8 mouse cellular contexts compared by ENCODE assay signal in genomic region chrX:7765764-7766163, GRCm38 (mm10). TPM values are rescaled to one million over a fixed set of nuclear protein-coding genes. Genes with fewer than 3 reads are reported as not detected.
DNase-seq lines count a peak whose midpoint lies in the region; ATAC-seq and TF ChIP-seq lines count a peak whose summit lies in the region.

No protein-coding gene starts in this region.

- TF ChIP-seq CTCF in cortical plate, adult 2 months (IDR thresholded peaks at IDR 0.05; ENCODE audit: extremely low read depth, insufficient read depth, low read length): no peak

- H3K27me3 ChIP-seq in kidney, embryonic 14.5 days (ENCODE audit: control insufficient read depth, insufficient read depth, low read length): no peaks in the 10 kb centered on the region
- no peaks in the 10 kb centered on the region for H3K27me3 ChIP-seq in lung, embryonic 16.5 days (ENCODE audit: control insufficient read depth, insufficient read depth, low read depth, low read length)

- peaks cover 3% of the 10 kb centered on the region; the same call in 1 of the 2 replicates for H3K4me1 ChIP-seq in cortical plate, adult 2 months (ENCODE audit: control insufficient read depth, insufficient read depth, low read length)
- H3K4me1 ChIP-seq in kidney, embryonic 14.5 days (ENCODE audit: control insufficient read depth, insufficient read depth, low read length): no peaks in the 10 kb centered on the region
- peaks cover 10% of the 10 kb centered on the region; the same call in 1 of the 2 replicates for H3K4me1 ChIP-seq in lung, embryonic 16.5 days (replicated peaks; ENCODE audit: control insufficient read depth, insufficient read depth, low read length)

- H3K4me2 ChIP-seq in kidney, embryonic 14.5 days (replicated peaks; ENCODE audit: low read depth, low read length): peak overlapping the region; percentile 55
- H3K4me2 ChIP-seq in lung, embryonic 16.5 days (ENCODE audit: low read depth, low read length): peak overlapping the region; percentile 69

- TF ChIP-seq POLR2A in cortical plate, adult 2 months (IDR thresholded peaks at IDR 0.05; ENCODE audit: extremely low read depth, insufficient read depth, low read length): no peak

- H3K36me3 ChIP-seq in kidney, embryonic 14.5 days (ENCODE audit: control insufficient read depth, insufficient read depth, low read length): peaks cover 8% of the 10 kb centered on the region; the same call in 1 of the 2 replicates
- H3K36me3 ChIP-seq in lung, embryonic 16.5 days (ENCODE audit: control insufficient read depth, insufficient read depth, low read length): peaks cover 6% of the 10 kb centered on the region

- peak; percentile 56 for ATAC-seq in kidney, embryonic 14.5 days (ENCODE audit: low FRiP score, low TSS enrichment)
- peak; percentile 77 for ATAC-seq in lung, embryonic 16.5 days (ENCODE audit: low read depth)
- no peak for ATAC-seq in CD4-positive, CD25-positive, alpha-beta regulatory T cell, adult 4 months

- peak overlapping the region; percentile 63 for H3K4me3 ChIP-seq in cortical plate, adult 2 months (ENCODE audit: insufficient read depth, low read length)
- peak overlapping the region; percentile 60 for H3K4me3 ChIP-seq in kidney, embryonic 14.5 days (ENCODE audit: low read length)
- peak overlapping the region; percentile 18 for H3K4me3 ChIP-seq in lung, embryonic 16.5 days (ENCODE audit: low read length)

- H3K27ac ChIP-seq in cortical plate, adult 2 months (ENCODE audit: insufficient read depth, low read length): peak overlapping the region; percentile 37; the same call in 1 of the 2 replicates
- H3K27ac ChIP-seq in kidney, embryonic 14.5 days (ENCODE audit: low read depth, low read length): no peak overlapping the region
- H3K27ac ChIP-seq in lung, embryonic 16.5 days (ENCODE audit: low read length): peak overlapping the region; percentile 61

- peak; percentile 23 to 24 for DNase-seq in right cerebral cortex, adult 2 months (ENCODE audit: low spot score in 2 of 2)
- no peak for DNase-seq in right cerebral cortex, postnatal 36 days (ENCODE audit: low spot score in 2 of 2)
- peak; percentile 55 to 60 for DNase-seq in heart, adult 9 months (ENCODE audit: low spot score in 2 of 2)
- DNase-seq in right cerebral cortex, postnatal 25 days: peak; percentile 37

- WGBS in kidney, embryonic 14.5 days: 23% methylated on average over 11 of the region's 11 CpGs
- 18% methylated on average over 11 of the region's 11 CpGs for WGBS in lung, embryonic 16.5 days

- no peaks in the 10 kb centered on the region for H3K9me3 ChIP-seq in kidney, embryonic 14.5 days (ENCODE audit: control insufficient read depth, low read length)
- no peaks in the 10 kb centered on the region for H3K9me3 ChIP-seq in lung, embryonic 16.5 days (ENCODE audit: control insufficient read depth, low read length)

- peak overlapping the region; percentile 31; the same call in 1 of the 2 replicates for H3K9ac ChIP-seq in kidney, embryonic 14.5 days (ENCODE audit: low read depth, low read length)
- peak overlapping the region; percentile 1; the same call in 1 of the 2 replicates for H3K9ac ChIP-seq in lung, embryonic 16.5 days (ENCODE audit: low read length)

RNA-seq across cellular contexts. Expression of gene Tfe3, which starts 3.4 kb away (rescaled TPM):
- 20.6 and 21.4 TPM in 2 replicates for polyA plus RNA-seq in cortical plate, adult 2 months (2012; rRNA removed)
- polyA plus RNA-seq in kidney, embryonic 14.5 days (2014; fragmentation: Nextera tagmentation; extraction: Ambion mirVana): 19.7 and 25.6 TPM in 2 replicates
- 27.1 and 28.0 TPM in 2 replicates for polyA plus RNA-seq in lung, embryonic 16.5 days (2015; fragmentation: Nextera tagmentation; extraction: Ambion mirVana)
- 10 to 100 TPM in 1 of 2 experiments, 1 to 10 TPM in 1; 8.5 to 14.4 TPM for polyA plus RNA-seq in CD4-positive, CD25-positive, alpha-beta regulatory T cell, adult 4 months (2017; shearing (Covaris generic))

RNA-seq across cellular contexts. Expression of gene Ccdc120, which starts 15.1 kb away (rescaled TPM):
- 23.2 and 23.9 TPM in 2 replicates for polyA plus RNA-seq in cortical plate, adult 2 months (2012; rRNA removed)
- 15.6 and 21.5 TPM in 2 replicates for polyA plus RNA-seq in kidney, embryonic 14.5 days (2014; fragmentation: Nextera tagmentation; extraction: Ambion mirVana)
- 25.1 and 27.0 TPM in 2 replicates for polyA plus RNA-seq in lung, embryonic 16.5 days (2015; fragmentation: Nextera tagmentation; extraction: Ambion mirVana)
- polyA plus RNA-seq in CD4-positive, CD25-positive, alpha-beta regulatory T cell, adult 4 months (2017; shearing (Covaris generic)): under 1 TPM; 0.20 to 0.52 TPM

RNA-seq across cellular contexts. Expression of gene Gripap1, which starts 23.8 kb away (rescaled TPM):
- polyA plus RNA-seq in cortical plate, adult 2 months (2012; rRNA removed): 106 and 115 TPM in 2 replicates
- polyA plus RNA-seq in kidney, embryonic 14.5 days (2014; fragmentation: Nextera tagmentation; extraction: Ambion mirVana): 34.5 and 35.8 TPM in 2 replicates
- polyA plus RNA-seq in lung, embryonic 16.5 days (2015; fragmentation: Nextera tagmentation; extraction: Ambion mirVana): 41.9 and 44.0 TPM in 2 replicates
- polyA plus RNA-seq in CD4-positive, CD25-positive, alpha-beta regulatory T cell, adult 4 months (2017; shearing (Covaris generic)): 10 to 100 TPM; 58.7 to 98.2 TPM

RNA-seq across cellular contexts. Expression of gene Praf2, which starts 37.5 kb away (rescaled TPM):
- polyA plus RNA-seq in cortical plate, adult 2 months (2012; rRNA removed): 131 and 135 TPM in 2 replicates
- 74.5 and 80.1 TPM in 2 replicates for polyA plus RNA-seq in kidney, embryonic 14.5 days (2014; fragmentation: Nextera tagmentation; extraction: Ambion mirVana)
- polyA plus RNA-seq in lung, embryonic 16.5 days (2015; fragmentation: Nextera tagmentation; extraction: Ambion mirVana): 54.7 and 60.6 TPM in 2 replicates
- 10 to 100 TPM; 33.9 to 40.0 TPM for polyA plus RNA-seq in CD4-positive, CD25-positive, alpha-beta regulatory T cell, adult 4 months (2017; shearing (Covaris generic))

RNA-seq across cellular contexts. Expression of gene Gm45208, which starts 43.7 kb away (rescaled TPM):
- polyA plus RNA-seq in cortical plate, adult 2 months (2012; rRNA removed): 0.46 TPM in 1 of 2 replicates, not detected in the other
- 0.23 TPM in 1 of 2 replicates, not detected in the other for polyA plus RNA-seq in kidney, embryonic 14.5 days (2014; fragmentation: Nextera tagmentation; extraction: Ambion mirVana)
- 0.72 and 1.7 TPM in 2 replicates for polyA plus RNA-seq in lung, embryonic 16.5 days (2015; fragmentation: Nextera tagmentation; extraction: Ambion mirVana)
- polyA plus RNA-seq in CD4-positive, CD25-positive, alpha-beta regulatory T cell, adult 4 months (2017; shearing (Covaris generic)): 1 to 10 TPM in 1 of 2 experiments, not detected in 1; 1.0 TPM

Comparison
In these comparisons a context has a peak if more than half of its experiments do, and no peak if none do; other contexts are left out.
1. DNase-seq: peak in right cerebral cortex, adult 2 months (2 of 2), heart, adult 9 months (2 of 2) and right cerebral cortex, postnatal 25 days (single experiment); none in right cerebral cortex, postnatal 36 days (0 of 2).
2. RNA of gene Ccdc120, which starts 15.1 kb away (polyA plus RNA-seq): 25.1 to 27.0 TPM in lung, embryonic 16.5 days, 23.2 to 23.9 TPM in cortical plate, adult 2 months and 15.6 to 21.5 TPM in kidney, embryonic 14.5 days; 0.20 to 0.52 TPM in CD4-positive, CD25-positive, alpha-beta regulatory T cell, adult 4 months; every median in the first group is over 10 times any median in the second.
3. Peak in every context shown above with its lines, with median percentiles within 50 percentile points of each other: H3K4me3 ChIP-seq.